Mouse (Mus musculus): ENCODE results near the gene Lingo1.

DNA sequence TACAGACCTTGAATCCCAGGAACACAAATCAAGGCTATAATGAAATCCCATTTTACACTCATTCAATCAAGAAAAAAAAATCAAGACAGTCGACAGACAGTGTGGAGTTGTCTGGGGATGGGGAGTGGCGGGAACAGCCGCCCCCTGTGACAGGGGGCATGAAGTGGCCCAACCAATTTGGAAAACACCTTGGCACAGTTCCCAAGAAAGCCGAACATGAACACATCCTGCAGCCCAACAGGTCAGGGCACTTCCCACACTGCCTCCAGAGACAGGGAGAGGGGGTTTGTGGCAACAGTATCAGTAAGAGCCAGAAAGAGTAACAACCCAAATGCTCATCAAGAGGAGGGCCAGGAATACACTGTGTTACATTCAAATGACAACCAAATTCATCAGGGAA is 165.3 kb downstream of the Lingo1 start:
- no peak for TF ChIP-seq CTCF (conservative IDR thresholded peaks at IDR 0.05; ENCODE audit: low read length)
- TF ChIP-seq NANOG (IDR thresholded peaks at IDR 0.05; ENCODE audit: borderline replicate concordance, low read length), result no peak
- no peak for TF ChIP-seq POU5F1 (IDR thresholded peaks at IDR 0.05; ENCODE audit: borderline replicate concordance, low read length)

Data from E14TG2a.4 (cell line).